Comparison of ENCODE assay signal across 8 mouse cellular contexts in genomic region chr6:53288584-53289558, GRCm38 (mm10). TPM values are rescaled to one million over a fixed set of nuclear protein-coding genes. Genes with fewer than 3 reads are reported as not detected.
DNase-seq lines count a peak whose midpoint lies in the region; ATAC-seq and TF ChIP-seq lines count a peak whose summit lies in the region.

No protein-coding gene starts in this region.

- H3K4me2 ChIP-seq in kidney, embryonic 14.5 days (replicated peaks; ENCODE audit: low read depth, low read length), result peak overlapping the region; percentile 89
- H3K4me2 ChIP-seq in embryonic facial prominence, embryonic 13.5 days, result peak overlapping the region; percentile 97
- H3K4me2 ChIP-seq in hindbrain, embryonic 11.5 days (replicated peaks; ENCODE audit: low read depth, low read length), result peak overlapping the region; percentile 98
- H3K4me2 ChIP-seq in myocyte (ENCODE audit: low read depth), result peak overlapping the region; percentile 89

- H3K79me2 ChIP-seq in myocyte (ENCODE audit: control insufficient read depth, insufficient read depth), result no peaks in the 10 kb centered on the region

- no peak overlapping the region for H3K27ac ChIP-seq in kidney, embryonic 14.5 days (ENCODE audit: low read depth, low read length)
- H3K27ac ChIP-seq in embryonic facial prominence, embryonic 13.5 days, result no peak overlapping the region
- no peak overlapping the region for H3K27ac ChIP-seq in hindbrain, embryonic 11.5 days (ENCODE audit: low read depth, low read length)

- ATAC-seq in kidney, embryonic 14.5 days (ENCODE audit: low FRiP score, low TSS enrichment), result no peak
- ATAC-seq in embryonic facial prominence, embryonic 13.5 days (ENCODE audit: insufficient number of reproducible peaks, insufficient read depth, low FRiP score, low TSS enrichment, low read depth), result no peak
- ATAC-seq in hindbrain, embryonic 11.5 days (ENCODE audit: low FRiP score), result no peak

- H3ac ChIP-seq in myocyte (ENCODE audit: control insufficient read depth, insufficient read length), result peak overlapping the region; percentile 30

- peak overlapping the region; percentile 54 for H3K4me3 ChIP-seq in kidney, embryonic 14.5 days (ENCODE audit: low read length)
- H3K4me3 ChIP-seq in embryonic facial prominence, embryonic 13.5 days, result peak overlapping the region; percentile 63
- H3K4me3 ChIP-seq in hindbrain, embryonic 11.5 days (ENCODE audit: low read depth, low read length), result peak overlapping the region; percentile 54
- H3K4me3 ChIP-seq in myocyte, result peak overlapping the region; percentile 53

- H3K36me3 ChIP-seq in kidney, embryonic 14.5 days (ENCODE audit: control insufficient read depth, insufficient read depth, low read length), result no peaks in the 10 kb centered on the region
- no peaks in the 10 kb centered on the region for H3K36me3 ChIP-seq in embryonic facial prominence, embryonic 13.5 days
- no peaks in the 10 kb centered on the region for H3K36me3 ChIP-seq in hindbrain, embryonic 11.5 days (ENCODE audit: control insufficient read depth, insufficient read depth, low read length)
- no peaks in the 10 kb centered on the region for H3K36me3 ChIP-seq in myocyte (ENCODE audit: control insufficient read depth, insufficient read depth)

- intact Hi-C loops in gastrocnemius, postnatal 36 days (cut with DNase I), result no loop called here
- intact Hi-C loops in left cerebral cortex, postnatal 14 days (cut with DNase I), result no loop called here

- peaks cover 45% of the 10 kb centered on the region for H3K27me3 ChIP-seq in kidney, embryonic 14.5 days (ENCODE audit: control insufficient read depth, insufficient read depth, low read length)
- H3K27me3 ChIP-seq in embryonic facial prominence, embryonic 13.5 days, result peaks cover 77% of the 10 kb centered on the region
- H3K27me3 ChIP-seq in hindbrain, embryonic 11.5 days (ENCODE audit: control insufficient read depth, insufficient read depth, low read length), result peaks cover 49% of the 10 kb centered on the region
- no peaks in the 10 kb centered on the region for H3K27me3 ChIP-seq in myocyte (ENCODE audit: control insufficient read depth, insufficient read depth, insufficient read length)

- no peak for TF ChIP-seq POLR2A in myocyte (IDR thresholded peaks at IDR 0.05; ENCODE audit: insufficient read length, low read depth)

- 0 out of 2 replicates have a peak, but pooled peaks cover 15% of the 10 kb centered on the region for H3K4me1 ChIP-seq in kidney, embryonic 14.5 days (ENCODE audit: control insufficient read depth, insufficient read depth, low read length)
- H3K4me1 ChIP-seq in embryonic facial prominence, embryonic 13.5 days, result peaks cover 29% of the 10 kb centered on the region
- no peaks in the 10 kb centered on the region for H3K4me1 ChIP-seq in hindbrain, embryonic 11.5 days (replicated peaks; ENCODE audit: control insufficient read depth, insufficient read depth, low read length)

- no peaks in the 10 kb centered on the region for H3K9me3 ChIP-seq in kidney, embryonic 14.5 days (ENCODE audit: control insufficient read depth, low read length)
- no peaks in the 10 kb centered on the region for H3K9me3 ChIP-seq in embryonic facial prominence, embryonic 13.5 days
- H3K9me3 ChIP-seq in hindbrain, embryonic 11.5 days (ENCODE audit: control insufficient read depth, low read length), result no peaks in the 10 kb centered on the region

- H3K9ac ChIP-seq in kidney, embryonic 14.5 days (ENCODE audit: low read depth, low read length), result no peak overlapping the region
- peak overlapping the region; percentile 73; the same call in 1 of the 2 replicates for H3K9ac ChIP-seq in embryonic facial prominence, embryonic 13.5 days
- H3K9ac ChIP-seq in hindbrain, embryonic 11.5 days (ENCODE audit: low read depth, low read length), result no peak overlapping the region

- WGBS in kidney, embryonic 14.5 days, result 2% methylated on average over 24 of the region's 24 CpGs
- 2% methylated on average over 24 of the region's 24 CpGs for WGBS in embryonic facial prominence, embryonic 13.5 days
- WGBS in hindbrain, embryonic 11.5 days, result 2% methylated on average over 24 of the region's 24 CpGs

- DNase-seq in kidney, adult 18-20 months, result no peak
- peak; percentile 41 for DNase-seq in hindbrain, embryonic 11.5 days (ENCODE audit: low spot score)
- no peak for DNase-seq in ovary, postnatal 14 days (ENCODE audit: low spot score)
- no peak for DNase-seq in gastrocnemius, postnatal 36 days
- DNase-seq in left cerebral cortex, postnatal 14 days (ENCODE audit: low spot score in 2 of 2), result no peak

TF ChIP-seq in myocyte, 11 proteins besides CTCF, POLR2A, EP300 and RAD21:
- TF ChIP-seq CEBPB (IDR thresholded peaks at IDR 0.05; ENCODE audit: insufficient read depth, poor library complexity, severe bottlenecking) (no peak), MYOD1 (IDR thresholded peaks at IDR 0.05; ENCODE audit: control insufficient read depth in 1 of 3, insufficient read length in 2 of 3, low read depth in 2 of 3) (no peak), TCF12 (IDR thresholded peaks at IDR 0.05; ENCODE audit: insufficient read depth, poor library complexity, severe bottlenecking) (no peak), USF1 (IDR thresholded peaks at IDR 0.05; ENCODE audit: low read depth) (no peak), REST (IDR thresholded peaks at IDR 0.05; ENCODE audit: insufficient read depth, insufficient read length) (no peak), TCF3 (IDR thresholded peaks at IDR 0.05; ENCODE audit: insufficient read length, low read depth) (no peak), MYOG (IDR thresholded peaks at IDR 0.05; ENCODE audit: control insufficient read depth in 1 of 3, insufficient read depth in 1 of 3, insufficient read length in 2 of 3, low read depth in 2 of 3) (no peak), POLR2AphosphoS2 (IDR thresholded peaks at IDR 0.05; ENCODE audit: insufficient read length, low read depth) (no peak), E2F4 (IDR thresholded peaks at IDR 0.05; ENCODE audit: insufficient read depth) (no peak), SRF (IDR thresholded peaks at IDR 0.05; ENCODE audit: control insufficient read depth, insufficient read length, low read depth) (no peak), MAX (IDR thresholded peaks at IDR 0.05; ENCODE audit: low read depth) (no peak)

RNA-seq across cellular contexts. Expression of gene Creb5, which starts 1.8 kb away (rescaled TPM):
- polyA plus RNA-seq in kidney, embryonic 14.5 days (2014; fragmentation: Nextera tagmentation; extraction: Ambion mirVana), result 2.7 and 4.2 TPM in 2 replicates
- 20.0 and 21.8 TPM in 2 replicates for polyA plus RNA-seq in embryonic facial prominence, embryonic 13.5 days (2015; fragmentation: Nextera tagmentation; extraction: Ambion mirVana)
- polyA plus RNA-seq in hindbrain, embryonic 11.5 days (2014; fragmentation: Nextera tagmentation; extraction: Ambion mirVana), result 4.5 and 5.5 TPM in 2 replicates
- polyA plus RNA-seq in myocyte (2012; fragmentation: generic; extraction: Trizol), result 1.4 TPM
- total RNA-seq in gastrocnemius, postnatal 36 days (2021), result 1 to 10 TPM; 7.1 to 7.8 TPM
- total RNA-seq in left cerebral cortex, postnatal 14 days (2021), result 1 to 10 TPM; 3.8 to 4.0 TPM
